Mouse (Mus musculus): ENCODE measurements around the gene Myg1. TPM values are rescaled to one million over a fixed set of nuclear protein-coding genes. Genes with fewer than 3 reads are reported as not detected.

Gene Myg1
- total and polyA plus RNA-seq, 3 experiments: 105 to 132 (median 121) TPM

GRCm38 (mm10) chr15:102369972-102370371 is 38.5 kb downstream of the Myg1 start:
- Histone ChIP-seq H3K79me2 (replicated peaks; ENCODE audit: control insufficient read depth, extremely low read depth, insufficient read depth, poor library complexity, severe bottlenecking) (no peaks in the 10 kb centered on the region), H3K27me3 (replicated peaks) (peaks cover 64% of the 10 kb centered on the region), H3K36me3 (replicated peaks in 1 of 2; ENCODE audit: control insufficient read depth in 1 of 2, insufficient read depth in 1 of 2, low read length in 1 of 2) (no peaks in the 10 kb centered on the region), H3K9me3 (replicated peaks; ENCODE audit: low read length) (no peaks in the 10 kb centered on the region), H3K27ac (ENCODE audit: insufficient read depth, low read depth) (no peak overlapping the region), H3K4me1 (ENCODE audit: control insufficient read depth in 1 of 2, insufficient read depth in 2 of 2) (peaks cover 5 to 6% of the 10 kb centered on the region in 2 experiments; a peak in 3 of 4 replicates), H3K4me3 (replicated peaks in 1 of 3; ENCODE audit: low read depth in 2 of 3, low read length in 2 of 3, poor library complexity in 1 of 3) (no peak overlapping the region), H3K4me2 (ENCODE audit: insufficient read depth, low read depth, poor library complexity, severe bottlenecking) (peak overlapping the region; percentile 47), H3K9ac (ENCODE audit: insufficient read depth, low read depth) (no peak overlapping the region)
- TF ChIP-seq NRF1 (IDR thresholded peaks at IDR 0.05; ENCODE audit: low read depth, low read length) (no peak), USF2 (conservative IDR thresholded peaks at IDR 0.05; ENCODE audit: low read depth, low read length) (no peak), IRF4 (IDR thresholded peaks at IDR 0.05; ENCODE audit: low read depth, low read length) (no peak), ZNF384 (IDR thresholded peaks at IDR 0.05; ENCODE audit: low read depth, low read length) (no peak)
- in situ Hi-C loops (cut with MboI; ENCODE audit: low pct_ligation_motif_present, low pct_unique_long_range_greater_than_20kb, low sequenced_read_pairs): no loop called here
- dilution Hi-C loops (cut with MboI; ENCODE audit: extremely low pct_ligation_motif_present, extremely low pct_unique_long_range_greater_than_20kb, low sequenced_read_pairs): no loop called here
- DNase-seq (ENCODE audit: extremely low read depth): no peak

DNA sequence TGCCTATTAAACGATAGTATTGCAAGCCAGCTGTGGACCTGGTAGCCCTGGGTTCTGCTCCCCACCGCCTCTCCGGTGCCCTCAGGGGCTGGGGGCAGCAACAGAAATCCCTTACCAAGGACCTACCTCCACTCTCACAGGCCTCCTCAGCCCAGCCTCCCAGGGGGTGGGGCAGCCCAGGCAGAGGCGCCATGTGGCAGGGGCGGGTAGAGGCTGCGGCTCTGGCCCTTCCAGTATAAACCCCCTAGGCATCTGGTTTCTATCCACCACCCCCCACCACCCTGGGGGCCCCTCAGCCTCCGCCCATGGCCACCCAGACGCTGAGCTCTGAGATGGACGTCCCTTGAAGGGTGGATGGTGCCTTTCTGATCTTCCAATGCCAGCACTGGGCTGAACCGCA is 39.2 kb downstream of the Myg1 start:
- Histone ChIP-seq H3K4me3 (replicated peaks in 1 of 3; ENCODE audit: low read depth in 2 of 3, low read length in 2 of 3, poor library complexity in 1 of 3) (no peak overlapping the region), H3K4me2 (ENCODE audit: insufficient read depth, low read depth, poor library complexity, severe bottlenecking) (no peak overlapping the region), H3K9ac (ENCODE audit: insufficient read depth, low read depth) (no peak overlapping the region), H3K4me1 (ENCODE audit: control insufficient read depth in 1 of 2, insufficient read depth in 2 of 2) (peaks cover 5 to 6% of the 10 kb centered on the region in 2 experiments; a peak in 3 of 4 replicates), H3K27ac (ENCODE audit: insufficient read depth, low read depth) (no peak overlapping the region), H3K36me3 (replicated peaks in 1 of 2; ENCODE audit: control insufficient read depth in 1 of 2, insufficient read depth in 1 of 2, low read length in 1 of 2) (no peaks in the 10 kb centered on the region), H3K79me2 (replicated peaks; ENCODE audit: control insufficient read depth, extremely low read depth, insufficient read depth, poor library complexity, severe bottlenecking) (no peaks in the 10 kb centered on the region), H3K9me3 (replicated peaks; ENCODE audit: low read length) (no peaks in the 10 kb centered on the region), H3K27me3 (replicated peaks) (peaks cover 64% of the 10 kb centered on the region)
- no peak for DNase-seq (ENCODE audit: extremely low read depth)
- TF ChIP-seq POLR2A (IDR thresholded peaks at IDR 0.05; ENCODE audit: low read depth, low read length) (no peak), TCF12 (IDR thresholded peaks at IDR 0.05; ENCODE audit: low read depth, low read length) (no peak), MYC (IDR thresholded peaks at IDR 0.05; ENCODE audit: low read depth, low read length) (no peak), NRF1 (IDR thresholded peaks at IDR 0.05; ENCODE audit: low read depth, low read length) (no peak), ZNF384 (IDR thresholded peaks at IDR 0.05; ENCODE audit: low read depth, low read length) (no peak), USF2 (conservative IDR thresholded peaks at IDR 0.05; ENCODE audit: low read depth, low read length) (no peak), JUN (IDR thresholded peaks at IDR 0.05; ENCODE audit: insufficient read depth, low read depth, low read length) (no peak), RAD21 (IDR thresholded peaks at IDR 0.05; ENCODE audit: low read depth, low read length) (no peak), PAX5 (IDR thresholded peaks at IDR 0.05; ENCODE audit: low read length) (no peak), CHD1 (IDR thresholded peaks at IDR 0.05; ENCODE audit: low read depth, low read length) (no peak), ZMIZ1 (IDR thresholded peaks at IDR 0.05; ENCODE audit: low read depth, low read length) (no peak), RCOR1 (conservative IDR thresholded peaks at IDR 0.05; ENCODE audit: low read depth, low read length) (no peak), MXI1 (IDR thresholded peaks at IDR 0.05; ENCODE audit: low read depth, low read length) (no peak), MAX (IDR thresholded peaks at IDR 0.05; ENCODE audit: low read length) (no peak), SIN3A (IDR thresholded peaks at IDR 0.05; ENCODE audit: low read length) (no peak), ZKSCAN1 (IDR thresholded peaks at IDR 0.05; ENCODE audit: borderline replicate concordance, low read depth, low read length) (no peak), ZC3H11A (IDR thresholded peaks at IDR 0.05; ENCODE audit: low read depth, low read length) (no peak), CHD2 (IDR thresholded peaks at IDR 0.05; ENCODE audit: low read length) (no peak), ELF1 (IDR thresholded peaks at IDR 0.05; ENCODE audit: low read depth, low read length) (no peak)
- in situ Hi-C loops (cut with MboI; ENCODE audit: low pct_ligation_motif_present, low pct_unique_long_range_greater_than_20kb, low sequenced_read_pairs) (no loop called here), dilution Hi-C loops (cut with MboI; ENCODE audit: extremely low pct_ligation_motif_present, extremely low pct_unique_long_range_greater_than_20kb, low sequenced_read_pairs) (no loop called here)
